Mouse (Mus musculus) midbrain, embryonic 11.5 days (tissue): ENCODE data around the gene Gm21887. TPM values are rescaled to one million over a fixed set of nuclear protein-coding genes. Genes with fewer than 3 reads are reported as not detected.
"Not testable (repeated sequence)": the region's sequence is repeated elsewhere in the genome, so short reads cannot be mapped to it uniquely, and the experiment has no call there.

Experiments
- ATAC-seq: fragments of 200-750 bp; cut with Nextera tagmentation; 2 replicates; pipeline ENCODE4 v1.8.0; 2017; ENCODE audit warnings: moderate TSS enrichment, moderate library complexity; ENCODE audit not compliant: low FRiP score
- DNase-seq: peaks from one replicate; pipeline ENCODE4 v3.0.0; 2015; ENCODE audit warnings: low spot score; ENCODE audit errors: missing footprints
- H3K27ac ChIP-seq: fragments of 300-500 bp; sonication (generic); 2 replicates; pipeline ENCODE4 v1.5.1; 2014; ENCODE audit warnings: low read depth, low read length
- H3K27me3 ChIP-seq: fragments of 300-500 bp; sonication (generic); 2 replicates; pipeline ENCODE4 v1.6.1; 2014; ENCODE audit warnings: mild to moderate bottlenecking, low read length, moderate library complexity, mixed read lengths; ENCODE audit not compliant: control insufficient read depth, insufficient read depth
- H3K36me3 ChIP-seq: fragments of 300-500 bp; sonication (generic); 2 replicates; pipeline ENCODE4 v1.6.1; 2014; ENCODE audit warnings: mild to moderate bottlenecking, low read length, moderate library complexity, mixed read lengths; ENCODE audit not compliant: control insufficient read depth, insufficient read depth
- H3K4me1 ChIP-seq: fragments of 300-500 bp; sonication (generic); 2 replicates; pipeline ENCODE4 v1.6.1; 2014; ENCODE audit warnings: low read length; ENCODE audit not compliant: control insufficient read depth, insufficient read depth
- H3K4me2 ChIP-seq: fragments of 300-500 bp; sonication (generic); 2 replicates; pipeline ENCODE4 v1.6.1; 2014; ENCODE audit warnings: mild to moderate bottlenecking, moderate library complexity
- H3K4me3 ChIP-seq: fragments of 300-500 bp; sonication (generic); 2 replicates; pipeline ENCODE4 v1.5.1; 2014; ENCODE audit warnings: low read depth, low read length
- H3K9ac ChIP-seq: fragments of 300-500 bp; sonication (generic); 2 replicates; pipeline ENCODE4 v1.6.1; 2014; ENCODE audit warnings: low read length
- H3K9me3 ChIP-seq: fragments of 300-500 bp; sonication (generic); 2 replicates; pipeline ENCODE4 v1.6.1; 2016; ENCODE audit warnings: low read length; ENCODE audit not compliant: control insufficient read depth
- WGBS: fragments of 180-500 bp; shearing (Covaris S2); extraction: QIAGEN DNeasy Blood & Tissue Kit; methylation state at CpG from one replicate; pipeline ENCODE4 v1.1.7; 2014; 5-methylcytosine and 5-hydroxymethylcytosine counted together
- polyA plus RNA-seq: library from polyadenylated mRNA; unstranded; fragments of >200 nt; fragmentation: Nextera tagmentation; extraction: Ambion mirVana; gene quantifications from 2 replicates; pipeline ENCODE4 v1.2.1, GENCODE M21; 2014

Gene Gm21887
- polyA plus RNA-seq, 1 experiment from 2014 or later: 177 TPM

- WGBS: 34% methylated on average over 6 of the region's 6 CpGs
- not testable (repeated sequence) for H3K4me1 ChIP-seq, H3K4me3 ChIP-seq, H3K9ac ChIP-seq, H3K36me3 ChIP-seq, ATAC-seq, H3K4me2 ChIP-seq, H3K9me3 ChIP-seq, H3K27me3 ChIP-seq
- peak; percentile 73 for DNase-seq
- H3K27ac ChIP-seq: peak overlapping the region; percentile 5
Measured at GRCm38 (mm10) chrX:170000642-170001387, 8.6 kb upstream of the Gm21887 start.

DNA sequence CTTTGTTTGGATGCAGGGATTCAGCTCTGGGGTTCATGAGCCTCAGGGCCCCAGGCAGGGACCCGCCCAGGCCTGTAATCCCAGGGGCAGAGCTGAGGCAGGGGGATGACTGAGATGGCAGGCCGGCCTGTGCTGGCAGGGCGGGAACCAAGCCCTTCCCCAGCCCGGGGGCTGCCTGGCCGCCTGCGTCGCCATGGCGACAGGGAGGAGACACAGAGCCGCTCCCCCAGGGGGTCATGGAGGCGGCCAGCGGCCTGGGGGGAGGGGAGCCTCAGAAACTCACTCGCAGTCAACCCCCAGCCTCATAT is 8.1 kb upstream of the Gm21887 start:
- not testable (repeated sequence) for H3K4me1 ChIP-seq, H3K36me3 ChIP-seq, H3K9ac ChIP-seq, H3K9me3 ChIP-seq, H3K4me3 ChIP-seq, H3K27me3 ChIP-seq, H3K4me2 ChIP-seq, H3K27ac ChIP-seq, DNase-seq
- ATAC-seq: peak; percentile 38
- WGBS: 62% methylated on average over 7 of the region's 12 CpGs

- not testable (repeated sequence) for H3K4me3 ChIP-seq, H3K9me3 ChIP-seq, DNase-seq, H3K4me2 ChIP-seq, H3K9ac ChIP-seq, H3K27ac ChIP-seq, H3K27me3 ChIP-seq, H3K36me3 ChIP-seq
- H3K4me1 ChIP-seq: peaks cover 14% of the 10 kb centered on the region
- 34% methylated on average over 8 of the region's 18 CpGs for WGBS
- ATAC-seq: peak; percentile 69
Measured at GRCm38 (mm10) chrX:170002510-170003197, 6.8 kb upstream of the Gm21887 start.

DNA sequence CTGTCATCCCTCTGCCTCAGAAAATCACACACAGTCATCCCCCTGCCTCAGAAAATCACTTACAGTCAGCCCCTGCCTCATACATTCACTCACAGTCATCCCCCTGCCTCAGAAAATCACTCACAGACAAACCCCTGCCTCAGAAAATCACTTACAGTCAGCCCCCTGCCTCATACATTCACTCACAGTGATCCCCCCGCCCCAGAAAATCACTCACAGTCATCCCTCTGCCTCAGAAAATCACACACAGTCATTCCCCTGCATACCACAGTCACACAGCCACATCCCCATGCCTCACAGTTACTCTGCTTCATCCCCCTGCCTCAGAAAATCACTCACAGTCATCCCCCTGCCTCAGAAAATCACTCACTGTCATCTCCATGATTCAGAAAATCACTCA is 5.9 kb upstream of the Gm21887 start:
- H3K4me1 ChIP-seq: peaks cover 20% of the 10 kb centered on the region
- not testable (repeated sequence) for H3K27ac ChIP-seq, H3K4me3 ChIP-seq, ATAC-seq, H3K9ac ChIP-seq, H3K27me3 ChIP-seq, H3K9me3 ChIP-seq, H3K4me2 ChIP-seq, H3K36me3 ChIP-seq, DNase-seq
- WGBS: 30% methylated on average over 1 of the region's 1 CpGs

DNA sequence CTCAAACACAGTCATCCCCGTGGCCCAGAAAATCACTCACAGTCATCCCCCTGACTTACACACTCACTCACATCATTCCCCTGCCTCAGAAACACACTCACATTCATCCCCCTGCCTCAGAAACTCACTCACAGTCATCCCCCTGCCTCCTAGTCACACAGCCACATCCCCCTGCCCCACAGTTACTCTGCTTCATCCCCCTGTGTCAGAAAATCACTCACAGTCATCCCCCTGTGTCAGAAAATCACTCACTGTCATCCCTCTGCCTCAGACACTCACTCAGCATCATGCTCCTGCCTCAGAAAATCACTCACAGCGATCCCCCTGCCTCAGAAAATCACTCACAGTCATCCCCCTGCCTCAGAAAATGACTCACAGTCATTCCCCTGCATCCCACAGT is 5.2 kb upstream of the Gm21887 start:
- not testable (repeated sequence) for DNase-seq, H3K4me2 ChIP-seq, H3K4me3 ChIP-seq

DNA sequence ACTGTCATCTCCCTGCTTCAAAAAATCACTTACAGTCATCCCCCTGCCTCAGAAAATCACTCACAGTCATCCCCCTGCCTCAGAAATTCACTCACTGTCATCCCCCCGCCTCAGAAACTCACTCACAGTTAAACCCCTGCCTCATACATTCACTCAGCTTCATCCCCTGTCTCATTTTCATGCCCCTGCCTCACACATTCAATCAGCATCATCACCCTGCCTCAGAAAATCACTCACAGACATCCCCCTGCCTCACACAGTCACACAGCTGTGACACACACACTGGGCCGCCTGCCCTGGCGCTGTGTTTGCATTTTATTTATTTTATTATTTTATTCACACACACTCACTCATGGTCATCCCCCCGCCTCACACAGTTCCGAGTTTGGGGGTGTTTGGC is 4.7 kb upstream of the Gm21887 start:
- peaks cover 17% of the 10 kb centered on the region for H3K9me3 ChIP-seq
- DNase-seq: peak; percentile 81
- not testable (repeated sequence) for H3K9ac ChIP-seq, H3K4me3 ChIP-seq, H3K4me2 ChIP-seq, H3K36me3 ChIP-seq, H3K27ac ChIP-seq, ATAC-seq, H3K27me3 ChIP-seq
- 22% methylated on average over 5 of the region's 5 CpGs for WGBS
- peaks cover 22% of the 10 kb centered on the region for H3K4me1 ChIP-seq

More for the DNA sequence above, 5.2 kb upstream of the Gm21887 start:
- H3K36me3 ChIP-seq, H3K27me3 ChIP-seq: not testable (repeated sequence)
- Histone ChIP-seq H3K9ac (peak overlapping the region; percentile 0; the same call in 1 of the 2 replicates), H3K4me1 (peaks cover 22% of the 10 kb centered on the region), H3K27ac (peak overlapping the region; percentile 57), H3K9me3 (peaks cover 11% of the 10 kb centered on the region)
- WGBS: 43% methylated on average over 2 of the region's 2 CpGs
- ATAC-seq: peak; percentile 2; the same call in 1 of the 2 replicates

DNA sequence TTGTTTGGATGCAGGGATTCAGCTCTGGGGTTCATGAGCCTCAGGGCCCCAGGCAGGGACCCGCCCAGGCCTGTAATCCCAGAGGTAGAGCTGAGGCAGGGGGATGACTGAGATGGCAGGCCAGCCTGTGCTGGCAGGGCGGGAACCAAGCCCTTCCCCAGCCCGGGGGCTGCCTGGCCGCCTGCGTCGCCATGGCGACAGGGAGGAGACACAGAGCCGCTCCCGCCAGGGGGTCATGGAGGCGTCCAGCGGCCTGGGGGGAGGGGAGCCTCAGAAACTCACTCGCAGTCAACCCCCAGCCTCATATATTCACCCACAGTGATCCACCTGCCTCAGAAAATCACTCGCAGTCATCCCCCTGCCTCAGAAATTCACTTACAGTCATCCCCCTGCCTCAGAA is 4.3 kb upstream of the Gm21887 start:
- H3K4me3 ChIP-seq, H3K36me3 ChIP-seq, H3K27me3 ChIP-seq, H3K4me2 ChIP-seq, H3K9ac ChIP-seq, H3K27ac ChIP-seq: not testable (repeated sequence)
- peak; percentile 17 for ATAC-seq
- peaks cover 22% of the 10 kb centered on the region for H3K4me1 ChIP-seq
- 23% methylated on average over 13 of the region's 13 CpGs for WGBS
- DNase-seq: peak; percentile 77
- H3K9me3 ChIP-seq: peaks cover 18% of the 10 kb centered on the region

GRCm38 (mm10) chrX:170005695-170006297 is 3.7 kb upstream of the Gm21887 start:
- peak; percentile 64 for DNase-seq

GRCm38 (mm10) chrX:170006694-170007247 is 2.7 kb upstream of the Gm21887 start:
- DNase-seq: peak; percentile 57
- H3K9me3 ChIP-seq: peaks cover 27% of the 10 kb centered on the region

More at GRCm38 (mm10) chrX:170005695-170006297, 3.7 kb upstream of the Gm21887 start:
- 38% methylated on average over 1 of the region's 1 CpGs for WGBS
- peaks cover 21% of the 10 kb centered on the region for H3K4me1 ChIP-seq
- H3K4me2 ChIP-seq, H3K27ac ChIP-seq, H3K36me3 ChIP-seq, H3K27me3 ChIP-seq, H3K4me3 ChIP-seq, ATAC-seq, H3K9ac ChIP-seq: not testable (repeated sequence)
- peaks cover 22% of the 10 kb centered on the region for H3K9me3 ChIP-seq

More at GRCm38 (mm10) chrX:170006694-170007247, 2.7 kb upstream of the Gm21887 start:
- H3K4me3 ChIP-seq, ATAC-seq, H3K27me3 ChIP-seq, H3K4me2 ChIP-seq, H3K9ac ChIP-seq: not testable (repeated sequence)
- WGBS: 45% methylated on average over 3 of the region's 3 CpGs
- peak overlapping the region; percentile 4 for H3K27ac ChIP-seq
- H3K36me3 ChIP-seq: peaks cover 14% of the 10 kb centered on the region
- H3K4me1 ChIP-seq: peaks cover 21% of the 10 kb centered on the region
